Mouse (Mus musculus) kidney, adult 2 months (tissue): Measurements from ENCODE around the gene Sult1a1.

ENCODE experiments used
- CTCF ChIP-seq: fragments of 200-500 bp; conservative IDR thresholded peaks from 2 replicates; pipeline ENCODE4 v1.5.1; 2011; ENCODE audit warnings: low read depth, mild to moderate bottlenecking, control low read depth, low read length, moderate library complexity, mixed read lengths; ENCODE audit not compliant: insufficient read depth, insufficient read length
- POLR2A ChIP-seq: fragments of 200-500 bp; IDR thresholded peaks from one replicate; pipeline ENCODE4 v1.6.1; 2011; ENCODE audit warnings: low read depth, low read length, control low read depth

- no peak for TF ChIP-seq CTCF
- TF ChIP-seq POLR2A: no peak
These were observed 48.1 kb downstream of the Sult1a1 start for GRCm38 (mm10) chr7:126628111-126628510.
